Mouse (Mus musculus) 3T3-L1 (cell line): ENCODE measurements around the gene Znhit3.

Experiments
- DNase-seq: peaks from one replicate; pipeline ENCODE4 v3.0.0-alpha.2; 2015; ENCODE audit warnings: low read depth, low spot score

Znhit3 gene

DNA sequence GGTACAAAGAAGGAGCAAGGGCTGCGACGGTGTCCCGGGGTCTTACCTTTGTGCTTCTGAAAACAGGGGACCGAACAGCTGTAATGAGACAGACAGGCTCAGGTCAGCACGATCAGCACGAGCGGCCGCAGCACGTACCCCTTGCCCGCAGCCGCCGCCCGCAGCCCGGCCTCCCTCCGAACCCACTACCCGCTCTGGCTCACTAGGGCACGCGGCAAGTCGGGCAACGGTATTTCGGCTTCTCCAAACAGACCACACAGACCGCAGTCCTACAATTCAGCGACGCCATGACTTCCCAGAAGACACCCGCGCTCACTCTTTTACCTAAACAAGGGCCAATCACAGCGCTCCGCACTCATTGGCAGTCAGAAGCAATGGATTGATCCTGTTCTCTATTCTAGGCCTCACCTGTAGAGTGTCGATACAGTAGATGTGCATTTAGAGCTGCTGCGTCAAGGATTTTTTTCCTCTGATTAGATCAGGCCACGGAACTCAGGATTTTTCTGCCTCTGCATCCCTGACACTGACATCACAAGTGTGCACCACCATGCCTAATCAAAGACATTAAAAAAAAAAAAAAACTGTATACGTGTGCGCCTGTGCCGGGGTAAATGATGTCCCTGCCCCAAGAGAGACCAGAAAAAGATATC lies at the start of gene Znhit3:
Znhit3 (minus strand) TSS at position 314 of the 650 bp plus-strand sequence.
- peak; percentile 95 for DNase-seq

DNA sequence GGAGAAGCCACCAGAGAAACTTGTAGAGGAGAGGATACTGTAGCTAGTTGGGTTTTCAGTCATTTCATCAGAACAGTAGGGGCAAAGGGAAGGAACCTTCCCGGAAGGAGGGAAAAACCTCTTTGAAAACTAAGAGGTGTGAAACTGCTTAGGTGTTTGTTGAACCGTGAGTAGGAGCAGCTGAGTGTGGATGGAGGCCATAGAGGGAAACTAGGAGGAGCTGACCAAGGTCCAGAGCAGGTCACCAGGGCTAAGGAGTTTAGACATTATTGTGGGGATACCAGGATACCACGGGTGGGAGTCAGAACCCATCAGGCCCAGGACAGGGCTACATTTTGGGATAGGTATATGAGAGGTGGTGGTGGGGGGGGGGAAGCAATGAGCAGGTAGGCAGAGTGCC lies 47.4 kb upstream of the Znhit3 start:
- no peak for DNase-seq

- DNase-seq: no peak
These were observed 46.4 kb upstream of the Znhit3 start for GRCm38 (mm10) chr11:84962536-84962935.

DNA sequence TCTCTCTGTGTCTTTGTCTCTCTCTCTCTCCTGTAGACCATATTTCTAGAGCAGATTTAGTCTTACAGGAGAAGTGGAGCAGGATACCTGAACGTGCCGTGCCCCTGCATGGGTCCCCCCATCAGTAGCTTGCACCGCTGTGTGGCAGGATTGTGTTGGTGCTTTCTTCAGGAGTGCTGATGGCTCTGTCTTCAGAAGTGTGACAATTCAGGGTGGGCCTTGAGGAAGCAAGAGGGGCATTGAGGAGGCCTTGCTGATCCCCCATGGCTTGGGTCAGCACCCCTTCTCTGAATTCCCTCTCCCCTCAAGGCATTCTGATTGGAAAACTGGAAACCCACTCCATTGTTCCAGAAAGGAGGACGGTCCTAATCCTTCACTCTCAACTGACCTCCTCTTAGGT lies 45.4 kb upstream of the Znhit3 start:
- DNase-seq: no peak

GRCm38 (mm10) chr11:84960780-84961179 lies 44.6 kb upstream of the Znhit3 start:
- DNase-seq: no peak

DNA sequence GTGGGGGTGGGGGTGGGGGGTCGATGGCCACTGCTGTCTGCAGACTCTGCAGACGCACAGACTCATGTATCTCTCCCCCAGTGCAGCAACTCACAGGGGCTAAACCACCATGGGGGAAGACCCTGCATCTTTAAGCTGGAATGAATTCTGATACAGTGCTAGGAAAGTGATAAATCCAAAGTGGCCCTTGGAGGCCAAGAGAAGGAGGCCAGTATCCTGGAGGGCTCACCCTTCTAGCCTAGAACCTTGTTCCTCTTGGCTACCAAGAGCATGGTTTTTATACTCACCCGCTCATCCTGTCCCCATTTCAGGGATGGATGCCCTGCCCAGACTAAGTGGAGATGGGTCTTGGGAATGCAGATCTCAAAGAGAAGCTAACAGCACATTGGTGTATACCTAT lies 44.1 kb upstream of the Znhit3 start:
- no peak for DNase-seq

DNA sequence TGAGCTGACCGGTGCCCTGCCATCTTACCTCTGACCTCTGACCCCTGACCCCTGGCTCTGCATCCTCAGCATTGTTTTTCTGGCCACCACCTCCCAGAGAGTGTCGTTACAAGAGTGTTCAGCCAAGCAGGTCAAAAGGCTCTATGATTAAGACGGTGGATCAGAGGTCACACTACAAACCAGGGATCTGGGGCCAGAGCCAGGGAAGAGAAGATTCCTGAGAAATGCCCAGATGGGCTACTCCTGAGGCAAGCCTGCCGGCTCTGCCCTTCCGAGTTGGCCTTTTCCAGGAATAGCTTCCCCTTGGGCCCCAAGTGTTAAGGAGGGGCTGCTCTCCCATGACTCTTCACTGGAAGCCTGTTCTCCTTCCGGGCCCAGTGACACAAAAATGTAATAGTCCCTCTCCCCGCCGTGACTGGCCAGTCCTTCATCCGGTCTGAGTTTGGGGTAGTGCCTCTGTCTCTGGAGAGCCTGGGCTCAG lies 43.6 kb upstream of the Znhit3 start:
- peak; percentile 48 for DNase-seq

DNA sequence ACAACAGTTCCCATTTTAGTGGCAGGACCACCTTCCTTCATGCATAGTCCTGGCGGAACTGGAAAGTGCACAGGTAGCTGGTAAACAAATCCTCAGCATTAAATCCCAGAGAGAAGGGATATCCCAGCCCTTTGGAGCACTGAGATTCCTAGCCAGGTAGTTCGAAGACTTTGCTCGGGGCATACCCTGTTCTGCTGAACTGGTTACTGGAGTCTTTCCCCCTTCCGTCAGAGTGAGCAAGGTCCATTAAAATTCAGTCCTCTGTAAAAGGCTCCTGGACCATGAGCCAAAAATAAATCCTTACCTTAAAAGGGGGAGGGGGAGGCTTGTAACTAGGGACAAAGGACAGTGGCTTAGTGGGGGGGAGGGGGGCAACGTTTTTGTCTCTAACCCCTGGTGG lies 43.0 kb upstream of the Znhit3 start:
- no peak for DNase-seq

GRCm38 (mm10) chr11:84958271-84958630 lies 42.1 kb upstream of the Znhit3 start:
- DNase-seq: no peak

DNA sequence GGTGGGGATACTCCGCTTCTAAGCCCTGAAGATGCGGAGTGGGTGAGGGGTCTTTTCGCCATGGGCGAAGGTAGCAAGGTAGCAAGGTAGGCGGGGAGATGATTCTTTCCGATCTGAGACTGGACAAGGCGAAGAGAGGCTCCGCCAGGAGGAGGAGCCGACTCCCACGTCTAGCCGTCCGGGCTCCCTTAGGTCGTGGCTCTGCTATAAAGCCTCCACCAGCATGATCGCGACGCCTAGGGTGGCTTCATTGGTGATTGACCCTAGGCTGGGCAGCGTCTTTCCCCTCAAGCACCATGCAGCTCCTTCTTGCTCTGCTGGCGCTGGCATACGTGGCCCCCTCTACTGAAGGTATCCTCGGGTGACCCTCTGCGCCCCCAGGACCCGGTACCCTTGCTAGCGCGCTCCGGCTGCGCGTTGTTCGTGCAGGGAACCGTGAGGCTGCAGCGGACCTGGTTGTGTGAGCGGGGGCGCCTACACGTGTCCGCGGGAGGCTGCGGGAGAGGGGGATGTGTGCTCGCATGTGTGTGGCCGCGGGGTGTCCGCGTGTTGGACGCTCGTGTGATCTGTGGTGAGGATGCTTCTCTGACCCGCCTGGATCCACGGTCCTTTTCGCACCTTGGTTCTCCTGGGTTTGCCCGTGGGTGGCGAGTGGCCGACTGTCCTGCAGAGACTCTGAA lies 41.6 kb upstream of the Znhit3 start, which contains the start of gene Car4:
Car4 (plus strand) TSS at position 196 of the 680 bp plus-strand sequence.
- no peak for DNase-seq

GRCm38 (mm10) chr11:84957171-84957570 lies 41.0 kb upstream of the Znhit3 start:
- DNase-seq: no peak

- no peak for DNase-seq
These were observed 40.2 kb upstream of the Znhit3 start for GRCm38 (mm10) chr11:84956400-84956799.

DNA sequence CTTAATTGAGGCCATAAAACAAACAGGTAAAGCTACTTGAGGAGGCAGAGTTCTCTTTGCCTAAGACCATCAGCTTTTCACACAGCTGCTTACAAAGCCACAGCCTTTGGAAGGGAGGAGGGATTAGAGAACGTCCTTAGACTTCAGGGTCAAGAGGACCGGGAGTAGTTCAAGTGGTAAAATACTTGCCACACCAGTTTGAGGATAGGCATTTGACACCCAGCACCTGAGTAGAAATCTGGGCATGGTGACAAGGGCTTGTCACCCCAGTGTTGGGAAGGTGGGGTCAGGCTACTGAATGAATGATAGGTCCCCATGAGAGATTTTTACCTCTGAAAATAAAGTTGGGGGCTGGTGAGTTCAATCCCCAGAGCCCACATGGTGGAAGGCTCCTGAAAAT lies 36.4 kb upstream of the Znhit3 start:
- DNase-seq: no peak

DNA sequence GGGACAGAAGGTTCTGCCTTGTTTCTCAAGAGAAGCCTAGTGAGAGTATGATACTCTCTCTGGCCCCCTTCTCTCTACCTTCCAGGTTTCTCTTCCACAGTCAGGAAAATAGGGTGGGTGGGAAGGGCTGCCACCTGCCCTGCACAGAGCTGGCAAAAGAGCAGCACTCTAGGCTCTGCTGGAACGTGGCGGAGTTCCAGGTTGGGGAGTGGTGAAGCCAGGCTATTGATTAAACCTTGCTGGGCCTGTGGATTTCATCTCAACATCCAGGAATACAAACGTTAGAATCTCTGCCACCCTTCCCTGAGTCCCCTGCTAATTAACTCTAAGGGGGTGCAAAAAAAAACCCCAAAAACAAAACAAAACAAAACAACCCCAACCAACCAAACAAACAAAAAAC lies 32.4 kb upstream of the Znhit3 start:
- no peak for DNase-seq

DNA sequence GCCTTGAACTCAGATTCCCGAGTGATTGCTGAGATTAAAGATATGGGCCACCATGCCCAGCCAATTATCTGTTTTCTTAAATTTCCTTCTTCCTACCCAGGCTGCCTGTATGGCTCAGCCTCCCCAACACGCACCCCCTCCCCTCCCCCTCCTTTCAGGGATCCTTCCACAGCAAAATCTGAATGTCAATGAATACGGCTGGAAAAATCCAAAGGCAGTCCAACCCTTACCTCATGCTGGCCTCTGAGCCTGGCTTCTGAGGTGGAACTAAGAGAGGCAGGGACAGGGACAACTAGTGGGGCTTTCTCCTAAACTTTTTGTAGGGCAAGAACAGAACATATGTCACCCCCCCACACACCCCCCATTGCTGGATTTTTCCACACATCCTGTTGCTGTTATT lies 31.9 kb upstream of the Znhit3 start:
- DNase-seq: no peak

DNA sequence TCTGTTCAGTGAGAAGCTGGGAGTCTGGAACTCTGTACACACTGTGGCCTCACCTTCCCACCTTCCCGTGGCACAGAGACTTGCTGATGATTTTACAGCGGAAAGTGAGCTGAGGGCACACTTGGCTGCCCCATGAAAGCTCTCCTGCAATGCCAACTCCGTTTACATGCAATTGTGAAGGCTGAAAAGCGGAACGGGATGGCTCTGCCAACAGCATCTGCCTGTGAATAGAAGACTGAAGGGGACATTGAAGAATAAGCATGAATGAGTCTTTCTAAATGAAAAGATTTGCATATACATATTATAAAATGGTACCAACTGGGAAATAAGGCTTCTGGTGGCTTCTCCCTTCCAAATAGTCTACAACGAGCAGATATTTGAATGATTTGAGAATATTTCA lies 31.0 kb upstream of the Znhit3 start:
- DNase-seq: no peak

GRCm38 (mm10) chr11:84945841-84946240 lies 29.7 kb upstream of the Znhit3 start:
- no peak for DNase-seq

DNA sequence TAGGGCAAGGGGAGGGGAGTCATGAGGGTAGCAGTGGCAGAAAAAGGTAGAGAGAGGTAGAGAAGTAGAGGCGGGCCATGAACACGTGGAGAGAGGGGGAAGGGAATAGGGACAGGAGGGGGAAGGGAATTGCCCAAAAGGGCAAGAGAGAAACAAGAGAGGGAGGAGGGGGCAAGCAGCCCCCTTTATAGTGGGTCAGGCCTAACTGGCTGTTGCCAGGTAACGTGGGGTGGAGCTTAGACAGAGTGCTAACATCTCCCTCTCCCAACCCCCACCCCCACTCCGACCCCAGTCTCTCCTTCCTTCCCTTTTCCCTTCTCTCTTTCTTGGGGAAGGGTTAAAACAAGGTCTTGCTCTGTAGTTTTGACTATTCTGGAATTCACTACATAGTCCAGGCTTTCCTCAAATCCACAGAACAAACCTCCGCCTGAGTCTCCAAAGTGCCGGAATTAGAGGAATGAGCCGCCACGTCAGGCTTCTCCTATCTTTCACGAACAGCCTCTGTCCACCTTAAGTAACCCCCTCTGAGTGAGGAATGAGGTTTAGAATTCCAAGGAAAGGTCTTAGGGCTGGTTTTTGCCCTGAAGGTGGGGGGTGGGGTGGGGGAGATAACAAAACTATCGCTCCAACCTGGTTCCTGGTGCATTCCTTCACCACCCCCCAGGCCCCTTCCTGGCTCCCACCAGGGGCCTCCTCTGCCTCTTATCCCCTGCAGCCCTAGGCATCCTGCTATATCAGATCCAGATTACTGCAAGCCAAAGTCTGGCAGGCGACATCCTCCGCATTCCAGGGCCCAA lies 28.7 kb upstream of the Znhit3 start:
- DNase-seq: no peak

GRCm38 (mm10) chr11:84943948-84944347 lies 27.8 kb upstream of the Znhit3 start:
- peak; percentile 45 for DNase-seq

GRCm38 (mm10) chr11:84940140-84940539 lies 24.0 kb upstream of the Znhit3 start:
- DNase-seq: no peak

DNA sequence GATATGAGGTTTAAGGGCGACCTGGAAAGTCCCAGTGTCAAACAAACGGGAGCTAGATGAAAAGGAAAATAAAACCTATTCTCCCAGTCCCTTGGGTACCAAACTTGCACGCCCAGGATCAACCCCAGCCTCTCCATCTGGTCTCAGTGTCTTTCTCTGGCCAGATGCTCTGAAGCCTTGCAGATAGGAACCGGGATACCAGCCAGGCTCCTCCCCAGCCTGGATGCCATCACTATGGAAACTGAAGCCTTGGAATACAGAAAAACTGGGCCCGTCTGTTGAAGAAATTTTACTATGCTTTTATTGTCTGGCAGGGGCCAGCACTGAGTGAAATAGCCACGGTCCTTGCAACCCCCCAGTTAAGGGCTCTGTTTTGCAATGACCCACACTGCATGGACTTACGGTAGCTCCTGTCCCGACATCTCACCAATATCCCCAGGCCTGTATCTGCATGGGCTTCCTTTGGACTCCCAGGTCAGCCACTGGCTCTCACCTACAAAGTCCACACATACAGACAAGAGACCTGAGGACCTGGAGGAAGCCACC lies 23.4 kb upstream of the Znhit3 start:
- peak; percentile 47 for DNase-seq

DNA sequence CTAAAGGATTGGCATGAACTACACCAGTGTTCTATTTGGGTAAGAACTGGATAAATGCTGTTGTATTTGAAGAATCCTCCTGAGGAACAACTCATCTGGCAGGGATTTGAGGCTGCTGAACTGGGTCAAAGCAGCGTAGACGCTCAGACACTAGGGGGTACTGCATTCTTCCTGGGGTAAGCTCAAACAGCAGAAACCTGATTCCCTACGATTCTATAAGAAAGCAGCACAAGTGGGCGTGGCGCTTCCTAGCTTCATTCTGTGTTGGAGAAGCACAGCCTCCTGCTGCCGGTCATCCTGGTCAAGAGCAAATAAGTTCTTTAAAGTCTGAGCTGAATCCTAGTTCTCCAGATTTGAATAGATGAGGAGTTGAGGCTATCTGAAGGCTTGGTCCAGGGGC lies 16.1 kb upstream of the Znhit3 start:
- DNase-seq: peak; percentile 9
